Mouse (Mus musculus) midbrain, embryonic 14.5 days (tissue): Measurements from ENCODE around the gene Ntn1. TPM values are rescaled to one million over a fixed set of nuclear protein-coding genes. Genes with fewer than 3 reads are reported as not detected.

Experiments
- ATAC-seq: fragments of 200-750 bp; cut with Nextera tagmentation; 2 replicates; pipeline ENCODE4 v1.8.0; 2017; ENCODE audit warnings: moderate number of reproducible peaks, moderate library complexity; ENCODE audit not compliant: low FRiP score, low TSS enrichment
- DNase-seq: peaks from one replicate; pipeline ENCODE4 v3.0.0-alpha.2; 2015
- H3K27ac ChIP-seq: fragments of 300-500 bp; sonication (generic); replicated peaks from 2 replicates; pipeline ENCODE4 v1.5.1; 2014; ENCODE audit warnings: mild to moderate bottlenecking, low read depth, low read length, moderate library complexity
- H3K27me3 ChIP-seq: fragments of 300-500 bp; sonication (generic); 2 replicates; pipeline ENCODE4 v1.6.1; 2014; ENCODE audit warnings: low read length, control low read depth, mixed read lengths; ENCODE audit not compliant: control insufficient read depth, insufficient read depth
- H3K36me3 ChIP-seq: fragments of 300-500 bp; sonication (generic); 2 replicates; pipeline ENCODE4 v1.6.1; 2014; ENCODE audit warnings: low read length, control low read depth; ENCODE audit not compliant: control insufficient read depth, insufficient read depth
- H3K4me1 ChIP-seq: fragments of 300-500 bp; sonication (generic); 2 replicates; pipeline ENCODE4 v1.6.1; 2014; ENCODE audit warnings: mild to moderate bottlenecking, antibody characterized with exemption, low read length, control low read depth; ENCODE audit not compliant: control insufficient read depth, insufficient read depth
- H3K4me2 ChIP-seq: fragments of 300-500 bp; sonication (generic); 2 replicates; pipeline ENCODE4 v1.6.1; 2014; ENCODE audit warnings: mild to moderate bottlenecking, low read length, moderate library complexity
- H3K4me3 ChIP-seq: fragments of 300-500 bp; sonication (generic); replicated peaks from 2 replicates; pipeline ENCODE4 v1.5.1; 2014; ENCODE audit warnings: low read depth, low read length
- H3K9ac ChIP-seq: fragments of 300-500 bp; sonication (generic); replicated peaks from 2 replicates; pipeline ENCODE4 v1.6.1; 2014; ENCODE audit warnings: mild to moderate bottlenecking, low read length, moderate library complexity
- H3K9me3 ChIP-seq: fragments of 300-500 bp; sonication (generic); 2 replicates; pipeline ENCODE4 v1.6.1; 2016; ENCODE audit warnings: low read length, control low read depth, mixed read lengths; ENCODE audit not compliant: control insufficient read depth
- WGBS: fragments of 180-500 bp; shearing (Covaris S2); extraction: QIAGEN DNeasy Blood & Tissue Kit; methylation state at CpG from one replicate; pipeline ENCODE4 v1.1.7; 2014; 5-methylcytosine and 5-hydroxymethylcytosine counted together
- microRNA-seq: library from miRNA; unstranded; fragments of <30 nt; microRNA quantifications from one replicate; pipeline ENCODE4, GENCODE M21; 2016
- polyA plus RNA-seq: library from polyadenylated mRNA; unstranded; fragments of >200 nt; fragmentation: Nextera tagmentation; extraction: Ambion mirVana; gene quantifications from 2 replicates; pipeline ENCODE4 v1.2.1, GENCODE M21; 2014

The Ntn1 gene
- polyA plus RNA-seq, 1 experiment from 2014 or later: 8.4 TPM

DNA sequence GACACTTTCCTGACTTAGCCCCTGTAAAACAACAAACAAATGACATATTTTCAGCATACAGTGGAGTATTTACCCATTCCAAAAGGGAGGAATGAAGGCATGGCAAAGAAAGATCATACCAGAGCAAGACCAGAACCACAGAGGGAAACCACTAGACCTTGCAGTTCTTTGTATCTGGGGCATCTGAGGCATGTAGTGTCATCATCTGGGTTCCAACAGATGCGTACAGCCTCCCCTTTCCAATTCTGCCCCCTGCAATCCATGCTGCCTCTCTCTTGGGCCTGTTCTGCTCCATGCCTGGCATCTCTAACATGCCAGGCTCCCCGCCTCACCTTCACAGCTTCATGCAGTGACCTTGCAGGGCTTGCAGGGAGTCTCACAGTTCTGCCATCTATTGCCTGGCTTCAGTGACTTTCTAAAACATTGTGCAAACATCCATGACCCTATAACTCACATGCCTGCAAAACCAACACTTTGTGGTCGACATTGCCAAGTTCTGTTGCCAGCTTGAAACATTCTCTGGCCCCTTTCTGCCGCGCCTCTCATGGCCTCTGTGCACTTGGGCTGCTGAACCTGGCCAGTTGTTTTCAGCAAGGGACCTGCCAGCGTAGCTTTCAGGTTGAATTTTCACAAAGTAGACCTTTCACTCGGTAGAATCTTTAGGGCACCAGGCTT, 228.5 kb downstream of the Ntn1 start:
- H3K27me3 ChIP-seq: no peaks in the 10 kb centered on the region
- no peak overlapping the region for H3K27ac ChIP-seq
- H3K4me2 ChIP-seq: no peak overlapping the region
- DNase-seq (no peak), ATAC-seq (no peak)
- 90% methylated on average over 7 of the region's 7 CpGs for WGBS
- no peaks in the 10 kb centered on the region for H3K4me1 ChIP-seq
- no peak overlapping the region for H3K4me3 ChIP-seq
- H3K36me3 ChIP-seq: no peaks in the 10 kb centered on the region
- H3K9ac ChIP-seq: no peak overlapping the region
- H3K9me3 ChIP-seq: no peaks in the 10 kb centered on the region

DNA sequence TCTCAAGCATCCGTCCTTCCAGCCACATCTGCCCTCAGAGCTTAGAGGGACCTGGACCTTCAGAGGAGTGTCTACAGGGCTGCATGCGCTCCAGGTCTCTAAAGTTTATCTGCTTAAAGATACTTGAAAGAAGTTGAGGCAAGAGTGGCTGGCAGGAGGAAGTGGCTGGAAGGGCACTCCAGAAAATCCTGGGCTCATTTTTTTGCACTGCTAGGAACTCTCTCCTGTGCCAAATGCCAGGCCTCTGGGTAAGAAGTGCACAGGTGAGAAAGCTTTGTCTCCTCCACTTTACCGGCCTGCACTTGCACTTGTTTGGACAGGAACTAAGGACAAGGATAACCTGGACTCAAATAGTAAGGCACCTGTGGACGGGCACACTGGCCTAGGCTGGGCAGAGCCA, 232.2 kb downstream of the Ntn1 start:
- H3K27ac ChIP-seq: no peak overlapping the region
- H3K4me3 ChIP-seq: no peak overlapping the region

DNA sequence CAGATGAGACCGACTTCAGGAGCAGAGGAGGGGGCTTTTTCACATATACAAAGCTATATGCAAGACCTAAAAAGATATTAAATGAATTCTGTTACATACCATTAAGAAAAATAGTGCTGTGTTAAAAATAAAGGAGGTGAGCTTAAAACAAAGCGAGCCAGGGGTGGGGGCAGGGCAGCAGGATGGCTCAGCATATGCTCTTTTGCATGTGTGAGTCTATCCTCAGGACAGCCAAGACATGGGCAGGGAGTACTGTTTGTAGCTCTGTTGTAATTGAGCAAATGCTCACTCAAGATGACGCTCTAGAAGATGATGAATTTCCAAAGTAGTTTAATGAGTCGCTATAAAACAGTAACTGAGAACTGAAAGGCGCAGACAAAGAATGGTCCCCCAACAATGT, 236.2 kb downstream of the Ntn1 start:
- H3K9ac ChIP-seq: no peak overlapping the region
- no peaks in the 10 kb centered on the region for H3K9me3 ChIP-seq
- WGBS: 90% methylated on average over 5 of the region's 5 CpGs
- H3K27me3 ChIP-seq: no peaks in the 10 kb centered on the region
- no peak overlapping the region for H3K4me3 ChIP-seq
- DNase-seq (no peak), ATAC-seq (no peak)
- H3K36me3 ChIP-seq: no peaks in the 10 kb centered on the region
- peaks cover 5% of the 10 kb centered on the region; the same call in 1 of the 2 replicates for H3K4me1 ChIP-seq
- H3K27ac ChIP-seq: no peak overlapping the region
- H3K4me2 ChIP-seq: no peak overlapping the region

More for the DNA sequence above, 232.2 kb downstream of the Ntn1 start:
- 88% methylated on average over 4 of the region's 4 CpGs for WGBS
- Histone ChIP-seq H3K9ac (no peak overlapping the region), H3K36me3 (no peaks in the 10 kb centered on the region), H3K4me1 (no peaks in the 10 kb centered on the region), H3K4me2 (no peak overlapping the region), H3K9me3 (no peaks in the 10 kb centered on the region), H3K27me3 (no peaks in the 10 kb centered on the region)
- DNase-seq (no peak), ATAC-seq (no peak)

DNA sequence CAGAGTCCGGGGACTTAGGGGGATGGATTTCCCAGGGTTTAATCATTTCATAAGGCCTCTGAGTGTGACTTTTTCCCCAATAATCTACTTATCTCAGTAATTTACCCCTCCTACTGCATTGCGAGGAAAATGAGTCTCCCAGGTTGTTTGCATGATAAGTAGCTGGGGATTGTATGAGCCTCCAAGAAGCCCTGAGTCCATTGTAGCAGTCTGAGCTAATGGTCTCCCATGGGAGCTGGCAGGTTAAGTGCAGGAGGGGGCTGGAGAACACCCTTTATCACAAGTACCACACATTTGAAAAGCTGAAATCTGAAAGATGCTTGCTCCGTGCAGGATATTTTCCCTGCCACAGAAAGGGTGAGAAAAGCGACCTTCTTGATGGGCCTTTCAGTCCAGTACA, 240.8 kb downstream of the Ntn1 start:
- peak; percentile 75 for DNase-seq
- no peak overlapping the region for H3K9ac ChIP-seq
- no peak overlapping the region for H3K4me2 ChIP-seq
- H3K27me3 ChIP-seq: no peaks in the 10 kb centered on the region
- peaks cover 5% of the 10 kb centered on the region; the same call in 1 of the 2 replicates for H3K4me1 ChIP-seq
- H3K36me3 ChIP-seq: no peaks in the 10 kb centered on the region
- WGBS: 23% methylated on average over 4 of the region's 4 CpGs
- H3K4me3 ChIP-seq: no peak overlapping the region
- peak overlapping the region; percentile 53 for H3K27ac ChIP-seq
- H3K9me3 ChIP-seq: no peaks in the 10 kb centered on the region
- ATAC-seq: no peak; the same call in 1 of the 2 replicates

Small RNAs within 50 kb of the gene (microRNA-seq; reads per million reads assigned to microRNA genes)
- not detected for gene Mir6406

Other genes starting within 250 kb of the Ntn1 start
- gene Pik3r5, start 31.3 kb upstream of the Ntn1 start, polyA plus RNA-seq: 0.04 and 0.54 TPM in 2 replicates
- 0.86 and 1.5 TPM in 2 replicates for gene Pik3r6, start 102.2 kb upstream of the Ntn1 start, polyA plus RNA-seq
- not detected in 2 replicates for gene Mfsd6l, start 155.4 kb upstream of the Ntn1 start, polyA plus RNA-seq
- 0.36 TPM in 1 of 2 replicates, not detected in the other for gene Ccdc42, start 186.2 kb upstream of the Ntn1 start, polyA plus RNA-seq